Mouse (Mus musculus): ENCODE data around the gene Rab3c.

- TF ChIP-seq JUND (conservative IDR thresholded peaks at IDR 0.05; ENCODE audit: low read depth, low read length): no peak
- TF ChIP-seq MYC (IDR thresholded peaks at IDR 0.05; ENCODE audit: low read depth, low read length): no peak
- TF ChIP-seq MAFK (IDR thresholded peaks at IDR 0.05; ENCODE audit: insufficient replicate concordance, low read length): no peak
- no peak for TF ChIP-seq NRF1 (IDR thresholded peaks at IDR 0.05; ENCODE audit: low read depth, low read length)
- no peak for TF ChIP-seq MXI1 (IDR thresholded peaks at IDR 0.05; ENCODE audit: low read depth, low read length)
- TF ChIP-seq ELF1 (IDR thresholded peaks at IDR 0.05; ENCODE audit: low read depth, low read length): no peak
- TF ChIP-seq CTCF (conservative IDR thresholded peaks at IDR 0.05 in 1 of 2, IDR thresholded peaks at IDR 0.05 in 1 of 2; ENCODE audit: low read depth in 2 of 2, low read length in 2 of 2): no peak
- TF ChIP-seq JUN (IDR thresholded peaks at IDR 0.05; ENCODE audit: insufficient read depth, low read depth, low read length): no peak
- TF ChIP-seq CHD2 (IDR thresholded peaks at IDR 0.05; ENCODE audit: low read length): no peak
- TF ChIP-seq USF1 (IDR thresholded peaks at IDR 0.05; ENCODE audit: low read depth, low read length): no peak
- TF ChIP-seq HCFC1 (IDR thresholded peaks at IDR 0.05; ENCODE audit: low read depth, low read length): no peak
- TF ChIP-seq ETS1 (conservative IDR thresholded peaks at IDR 0.05; ENCODE audit: low read depth, low read length): no peak
- TF ChIP-seq POLR2A (IDR thresholded peaks at IDR 0.05; ENCODE audit: low read depth, low read length): no peak
Measured at GRCm38 (mm10) chr13:110166622-110167330, 114.0 kb downstream of the Rab3c start.
